Mouse (Mus musculus) heart, postnatal 0 days (tissue): Measurements from ENCODE around the gene Gm6583.

Source experiments
- CTCF ChIP-seq: IDR thresholded peaks from 2 replicates; pipeline ENCODE4 v1.5.1; 2016; ENCODE audit warnings: antibody characterized with exemption, control low read depth, low read depth
- EP300 ChIP-seq: IDR thresholded peaks from 2 replicates; pipeline ENCODE4 v1.6.1; 2016; ENCODE audit warnings: antibody characterized with exemption, low read depth

GRCm38 (mm10) chr5:112391676-112392323, 36.0 kb upstream of the Gm6583 start:
- no peak for TF ChIP-seq EP300
- TF ChIP-seq CTCF = no peak
